Comparison of ENCODE assay signal across 14 mouse cellular contexts in genomic region chr4:70078206-70078605, GRCm38 (mm10).
"Had no signal": no experiment of that assay in that cellular context is flagged by ENCODE, and none has a peak within 500 bp of the region (broad histone marks: within the 10 kb centered on the region; RNA-seq: fewer than 3 reads in every experiment).

No protein-coding gene starts in this region.

- DNase-seq: gastrocnemius, adult 2 months; gastrocnemius, postnatal 10 days; gastrocnemius, postnatal 25 days; heart, adult 2 months; heart, postnatal 14 days; heart, postnatal 4 days; kidney, adult 18-20 months; kidney, adult 8-10 months; kidney, postnatal 10 days; kidney, postnatal 25 days; kidney, postnatal 4 days; liver; liver, embryonic 13.5 days; liver, postnatal 0 days had no signal
